Mouse (Mus musculus) kidney, adult 8-10 months (tissue): ENCODE data around the gene Ell2.

Experiments used
- DNase-seq, 2 experiments: peaks; one replicate each; pipeline ENCODE4 v3.0.0; 2022

The Ell2 gene

DNA sequence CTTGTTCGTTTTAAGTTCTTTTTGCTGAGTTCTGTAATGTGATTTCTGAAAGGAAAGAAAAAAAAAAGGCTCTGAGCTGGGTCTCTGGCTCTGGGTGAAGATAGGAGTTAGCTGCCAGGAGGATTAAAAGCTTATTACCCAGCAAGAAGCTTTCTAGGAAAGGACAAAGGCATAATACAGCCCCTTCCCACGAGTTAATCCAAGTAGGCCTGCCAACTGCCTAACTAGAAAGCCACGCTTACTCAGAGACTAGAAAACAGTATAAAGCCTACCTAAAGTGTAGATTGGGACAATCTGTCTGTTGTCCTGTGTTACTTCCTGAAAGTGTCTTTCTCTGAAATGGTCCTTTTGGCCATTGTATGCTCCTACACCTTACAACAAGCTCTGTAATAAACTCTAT is 111.9 kb downstream of the Ell2 start:
- DNase-seq: no peak

DNA sequence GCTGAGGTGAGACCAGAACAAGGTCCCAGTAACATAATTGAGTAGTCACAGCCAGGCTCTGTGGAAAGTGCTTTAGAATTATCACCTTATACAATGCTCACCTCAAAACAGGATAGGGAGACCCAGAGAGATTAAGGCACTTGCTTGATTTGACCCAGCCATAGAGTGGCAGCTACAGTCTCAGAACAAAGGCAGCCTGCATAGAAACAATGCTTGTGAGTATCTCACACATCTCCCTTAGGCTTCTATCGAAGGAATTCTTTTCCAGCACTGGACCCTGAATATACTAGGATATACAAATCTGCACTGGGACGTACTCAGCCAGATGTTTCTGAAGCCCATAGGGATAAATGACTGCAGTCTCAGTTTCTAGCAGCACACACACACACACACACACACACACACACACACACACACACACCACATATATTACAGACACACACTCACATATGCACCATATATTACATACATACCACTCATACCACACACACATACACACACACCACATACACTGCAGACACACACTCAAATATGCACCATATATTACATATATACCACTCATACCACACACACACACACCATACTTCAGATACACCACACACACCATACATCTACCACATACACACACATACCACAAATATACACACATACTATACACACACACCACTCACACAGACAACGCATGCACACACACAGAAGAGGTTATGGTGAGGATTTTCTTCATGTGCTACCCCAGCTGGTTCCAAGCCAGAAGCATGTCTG is 112.6 kb downstream of the Ell2 start:
- no peak for DNase-seq

DNA sequence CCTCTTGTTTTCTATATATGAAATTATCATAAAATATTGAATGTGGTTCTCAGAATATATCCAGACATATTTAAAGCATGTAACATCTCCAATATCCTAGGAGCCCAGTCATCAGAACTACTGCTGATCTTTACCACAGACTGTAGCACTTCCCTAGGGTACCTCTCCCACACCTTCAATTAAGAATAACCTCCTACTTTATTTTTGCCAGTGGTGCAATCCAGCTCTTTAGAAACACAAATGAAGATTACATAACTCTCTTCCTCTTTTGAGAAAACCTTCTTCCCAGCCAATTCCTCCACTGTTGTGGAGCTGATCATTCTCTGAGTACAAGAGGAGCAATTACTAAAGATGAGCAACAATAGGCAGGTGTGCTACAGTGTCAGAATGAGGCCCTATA is 113.3 kb downstream of the Ell2 start:
- DNase-seq: no peak
